Mouse (Mus musculus) limb, embryonic 14.5 days (tissue): ENCODE results near the gene Slc25a28. TPM values are rescaled to one million over a fixed set of nuclear protein-coding genes. Genes with fewer than 3 reads are reported as not detected.

Source experiments
- ATAC-seq: fragments of 200-750 bp; cut with Nextera tagmentation; 2 replicates; pipeline ENCODE4 v1.8.0; 2017; ENCODE audit warnings: low read depth, moderate number of reproducible peaks, moderate TSS enrichment; ENCODE audit not compliant: low FRiP score
- DNase-seq: peaks from one replicate; pipeline ENCODE4 v3.0.0-alpha.2; 2015; ENCODE audit warnings: low spot score
- H3K27ac ChIP-seq: fragments of 300-500 bp; sonication (generic); replicated peaks from 2 replicates; pipeline ENCODE4 v1.5.1; 2014; ENCODE audit warnings: low read depth, mild to moderate bottlenecking, low read length, moderate library complexity, mixed read lengths
- H3K27me3 ChIP-seq: fragments of 300-500 bp; sonication (generic); 2 replicates; pipeline ENCODE4 v1.6.1; 2014; ENCODE audit warnings: low read length, mixed read lengths; ENCODE audit not compliant: control insufficient read depth, insufficient read depth
- H3K36me3 ChIP-seq: fragments of 300-500 bp; sonication (generic); 2 replicates; pipeline ENCODE4 v1.6.1; 2014; ENCODE audit warnings: mild to moderate bottlenecking, low read length, moderate library complexity, mixed read lengths; ENCODE audit not compliant: control insufficient read depth, insufficient read depth
- H3K4me1 ChIP-seq: fragments of 300-500 bp; sonication (generic); 2 replicates; pipeline ENCODE4 v1.6.1; 2014; ENCODE audit warnings: antibody characterized with exemption, low read length, mixed read lengths; ENCODE audit not compliant: control insufficient read depth, insufficient read depth
- H3K4me2 ChIP-seq: fragments of 300-500 bp; sonication (generic); replicated peaks from 2 replicates; pipeline ENCODE4 v1.6.1; 2014; ENCODE audit warnings: low read depth, mild to moderate bottlenecking, low read length, moderate library complexity; ENCODE audit not compliant: severe bottlenecking
- H3K4me3 ChIP-seq: fragments of 300-500 bp; sonication (generic); replicated peaks from 2 replicates; pipeline ENCODE4 v1.5.1; 2014; ENCODE audit warnings: low read length
- H3K9ac ChIP-seq: fragments of 300-500 bp; sonication (generic); 2 replicates; pipeline ENCODE4 v1.6.1; 2014; ENCODE audit warnings: mild to moderate bottlenecking, low read depth, low read length, moderate library complexity; ENCODE audit not compliant: severe bottlenecking
- H3K9me3 ChIP-seq: fragments of 300-500 bp; sonication (generic); 2 replicates; pipeline ENCODE4 v1.6.1; 2016; ENCODE audit warnings: low read length; ENCODE audit not compliant: control insufficient read depth
- POLR2A ChIP-seq: fragments of 200-500 bp; IDR thresholded peaks from 2 replicates; pipeline ENCODE4 v1.8.0; 2012; ENCODE audit warnings: inconsistent platforms, mild to moderate bottlenecking, moderate library complexity, borderline replicate concordance; ENCODE audit not compliant: insufficient read depth, insufficient read length; ENCODE audit errors: extremely low read depth
- WGBS: fragments of 180-500 bp; shearing (Covaris S2); extraction: QIAGEN DNeasy Blood & Tissue Kit; methylation state at CpG from one replicate; pipeline ENCODE4 v1.1.7; 2014; 5-methylcytosine and 5-hydroxymethylcytosine counted together
- polyA plus RNA-seq, 2 experiments: library from polyadenylated mRNA; depleted of rRNA in 1 of 2; stranded (reverse) in 1 of 2; unstranded in 1 of 2; fragments of >200 nt; fragmentation: Nextera tagmentation in 1 of 2; extraction: Ambion mirVana in 1 of 2; gene quantifications; 2 replicates each; pipeline versions ENCODE4 v1.2.1 to v1.2.3; 2012 to 2014

Gene Slc25a28
- polyA plus RNA-seq, 2 experiments: 14.2 to 70.0 TPM

DNA sequence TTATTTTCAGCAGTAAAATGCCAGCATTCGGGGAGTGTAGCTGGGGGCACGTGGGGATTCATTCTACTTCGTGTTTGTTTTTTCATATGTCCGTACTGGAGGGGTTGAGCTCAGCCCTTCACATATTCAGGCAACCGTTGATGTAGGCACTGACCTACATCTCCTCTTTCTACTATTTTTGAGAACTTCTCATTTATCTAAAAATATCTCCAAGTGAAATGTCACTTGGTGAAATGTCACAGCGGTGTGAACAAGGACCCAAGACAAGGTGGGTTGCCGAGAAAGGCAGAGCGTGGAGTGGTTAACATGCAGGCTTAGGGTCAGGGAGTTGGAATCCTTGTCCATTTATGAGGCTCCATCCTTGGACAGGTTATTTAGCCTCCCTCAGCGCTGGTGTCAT, 27.4 kb downstream of the Slc25a28 start:
- Histone ChIP-seq H3K36me3 (no peaks in the 10 kb centered on the region), H3K4me3 (no peak overlapping the region), H3K27ac (no peak overlapping the region), H3K27me3 (0 out of 2 replicates have a peak, but pooled peaks cover 6% of the 10 kb centered on the region), H3K9ac (no peak overlapping the region), H3K4me2 (no peak overlapping the region), H3K9me3 (no peaks in the 10 kb centered on the region), H3K4me1 (no peaks in the 10 kb centered on the region)
- TF ChIP-seq POLR2A: no peak
- ATAC-seq: no peak
- WGBS: 90% methylated on average over 9 of the region's 9 CpGs
- no peak for DNase-seq

DNA sequence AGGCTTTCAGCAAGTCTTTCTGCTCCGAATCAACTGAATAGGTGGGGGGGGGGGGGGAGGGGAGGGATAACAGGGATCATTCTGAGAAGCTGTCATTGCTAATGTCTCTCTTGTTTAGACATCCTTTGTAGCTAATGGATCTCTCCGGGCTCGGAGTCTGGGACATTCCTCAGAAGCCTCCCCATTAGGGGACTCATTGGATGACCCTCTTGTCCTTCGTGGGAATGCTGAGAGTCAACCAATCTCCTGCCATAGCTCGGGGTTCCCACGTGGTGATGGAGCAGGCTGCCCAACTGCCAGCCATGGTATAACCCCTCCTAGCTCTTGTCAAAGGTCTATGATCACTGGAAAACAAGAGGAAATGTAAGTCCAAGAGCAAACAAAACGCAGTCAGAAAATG, 27.8 kb downstream of the Slc25a28 start:
- H3K27ac ChIP-seq: no peak overlapping the region
- no peaks in the 10 kb centered on the region for H3K4me1 ChIP-seq
- WGBS: 66% methylated on average over 7 of the region's 7 CpGs
- H3K4me3 ChIP-seq: no peak overlapping the region
- no peaks in the 10 kb centered on the region for H3K36me3 ChIP-seq
- DNase-seq (no peak), ATAC-seq (no peak)
- no peak for TF ChIP-seq POLR2A
- no peaks in the 10 kb centered on the region for H3K9me3 ChIP-seq
- no peak overlapping the region for H3K4me2 ChIP-seq
- no peak overlapping the region for H3K9ac ChIP-seq
- H3K27me3 ChIP-seq: 0 out of 2 replicates have a peak, but pooled peaks cover 4% of the 10 kb centered on the region

DNA sequence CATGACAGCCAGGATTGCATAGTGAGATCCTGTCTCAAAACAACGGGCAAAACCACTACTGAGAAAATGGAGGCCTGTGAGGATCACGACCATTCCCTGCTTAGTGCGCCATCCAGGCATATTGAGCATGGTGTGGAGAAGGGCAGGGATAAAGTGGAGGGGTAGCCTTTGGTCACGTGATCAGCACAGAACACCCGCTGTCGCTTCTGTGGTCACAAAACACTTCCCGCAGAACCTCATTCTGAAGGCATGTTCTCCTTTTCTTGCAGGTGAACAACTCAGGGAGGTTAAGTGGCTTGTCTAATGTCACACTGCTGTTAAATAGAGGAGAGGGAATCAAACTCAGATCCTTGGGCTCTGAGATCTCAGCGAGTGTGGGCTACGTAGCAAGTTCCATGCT, 29.2 kb downstream of the Slc25a28 start:
- no peak for DNase-seq
- Histone ChIP-seq H3K4me1 (no peaks in the 10 kb centered on the region), H3K27ac (no peak overlapping the region), H3K4me2 (no peak overlapping the region), H3K27me3 (no peaks in the 10 kb centered on the region), H3K36me3 (no peaks in the 10 kb centered on the region), H3K9ac (no peak overlapping the region), H3K4me3 (no peak overlapping the region), H3K9me3 (no peaks in the 10 kb centered on the region)
- no peak for ATAC-seq
- TF ChIP-seq POLR2A: no peak
- WGBS: 89% methylated on average over 9 of the region's 9 CpGs

DNA sequence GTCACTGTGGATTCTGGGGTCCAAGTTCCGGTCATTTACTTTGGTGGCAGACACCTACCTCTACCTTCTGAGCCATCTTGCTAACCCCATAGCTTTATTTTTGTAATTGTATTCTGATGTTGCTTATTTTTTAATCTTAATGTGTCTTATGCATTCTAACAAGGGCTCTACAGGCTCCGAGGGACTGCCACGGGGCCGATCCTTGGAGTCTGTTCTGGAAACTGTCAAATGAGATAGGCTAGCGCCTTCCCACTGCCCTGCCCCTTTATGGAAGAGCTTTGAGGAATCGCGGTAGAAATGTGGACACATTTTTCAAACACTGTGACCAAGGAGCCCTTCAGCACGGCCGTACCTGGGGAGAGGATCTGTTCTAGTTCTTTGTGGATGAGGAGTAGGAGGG, 31.8 kb downstream of the Slc25a28 start:
- H3K4me1 ChIP-seq: no peaks in the 10 kb centered on the region
- no peak overlapping the region for H3K4me2 ChIP-seq
- no peak overlapping the region for H3K9ac ChIP-seq
- H3K27ac ChIP-seq: no peak overlapping the region
- WGBS: 88% methylated on average over 9 of the region's 9 CpGs
- H3K27me3 ChIP-seq: no peaks in the 10 kb centered on the region
- TF ChIP-seq POLR2A: no peak
- no peak for ATAC-seq
- DNase-seq: no peak
- H3K36me3 ChIP-seq: no peaks in the 10 kb centered on the region
- no peaks in the 10 kb centered on the region for H3K9me3 ChIP-seq
- H3K4me3 ChIP-seq: no peak overlapping the region

DNA sequence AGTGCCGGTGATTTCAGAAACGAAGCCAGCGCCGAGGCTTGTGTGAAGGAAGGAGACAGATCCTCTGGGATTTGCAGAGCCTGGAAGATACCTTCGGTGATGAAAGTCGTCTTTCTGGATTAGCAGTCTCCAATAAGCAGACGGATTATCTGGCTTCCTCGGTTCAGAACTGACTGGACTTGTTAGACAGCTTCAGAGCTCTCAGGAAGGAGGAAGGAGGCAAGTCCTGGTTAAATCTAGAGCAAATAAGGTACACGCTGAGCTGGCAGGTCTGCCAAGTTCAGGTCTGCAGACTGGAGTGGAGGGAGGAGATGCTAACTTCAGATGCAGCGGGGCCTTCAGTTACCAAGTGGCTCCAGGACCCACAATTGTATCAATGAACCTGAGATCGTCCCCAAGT, 32.8 kb downstream of the Slc25a28 start:
- ATAC-seq (no peak), DNase-seq (no peak)
- no peak overlapping the region for H3K4me2 ChIP-seq
- H3K9me3 ChIP-seq: no peaks in the 10 kb centered on the region
- WGBS: 67% methylated on average over 11 of the region's 11 CpGs
- H3K4me3 ChIP-seq: no peak overlapping the region
- no peak overlapping the region for H3K9ac ChIP-seq
- H3K36me3 ChIP-seq: no peaks in the 10 kb centered on the region
- H3K27me3 ChIP-seq: no peaks in the 10 kb centered on the region
- TF ChIP-seq POLR2A: no peak
- no peak overlapping the region for H3K27ac ChIP-seq
- H3K4me1 ChIP-seq: no peaks in the 10 kb centered on the region

DNA sequence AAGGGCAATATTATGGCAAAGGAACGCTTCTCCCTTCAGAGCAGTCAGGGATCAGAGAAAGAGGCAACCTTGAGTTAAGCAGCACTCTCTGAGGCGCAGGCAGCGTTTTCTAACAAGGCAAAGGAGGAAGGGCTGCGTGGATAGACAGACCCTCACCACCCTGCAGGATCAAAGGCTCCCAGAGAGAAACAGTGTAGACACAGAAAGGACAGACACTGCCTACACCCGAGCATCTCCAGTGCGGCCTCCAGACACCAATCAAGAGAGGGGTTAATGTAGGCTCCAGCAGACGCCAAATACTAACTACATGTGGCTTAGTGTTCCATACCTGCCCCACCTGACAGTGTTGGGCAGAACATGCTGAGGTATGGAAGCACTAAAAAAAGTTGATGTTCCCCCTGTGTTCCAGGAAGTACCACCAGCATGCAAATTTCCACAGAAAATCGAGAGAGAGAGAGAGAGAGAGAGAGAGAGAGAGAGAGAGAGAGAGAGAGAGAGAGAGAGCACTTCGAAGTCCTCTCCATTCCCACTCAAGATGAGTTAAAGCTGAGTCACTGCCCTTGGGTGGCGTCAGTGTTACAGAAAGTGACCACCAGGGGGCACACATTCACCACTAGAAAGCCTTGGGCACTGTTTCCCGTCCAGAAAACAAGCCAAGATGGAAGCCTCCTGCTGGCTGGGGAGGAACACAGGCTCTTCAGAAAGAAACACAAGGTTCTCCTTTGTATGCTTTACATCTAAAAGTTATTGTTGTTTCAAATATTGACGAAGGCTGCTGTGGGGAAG, 44.0 kb downstream of the Slc25a28 start:
- WGBS: 23% methylated on average over 12 of the region's 12 CpGs
- DNase-seq: peak; percentile 89
- no peak for TF ChIP-seq POLR2A
- Histone ChIP-seq H3K9ac (no peak overlapping the region), H3K36me3 (no peaks in the 10 kb centered on the region), H3K4me1 (no peaks in the 10 kb centered on the region), H3K27me3 (no peaks in the 10 kb centered on the region), H3K4me2 (no peak overlapping the region), H3K4me3 (no peak overlapping the region), H3K27ac (no peak overlapping the region), H3K9me3 (no peaks in the 10 kb centered on the region)
- peak; percentile 80 for ATAC-seq
